Mouse (Mus musculus) CD4-positive, CD25-positive, alpha-beta regulatory T cell, adult 2 months (primary cell): Measurements from ENCODE around the gene Olfr1392.
"Not testable (repeated sequence)": the region's sequence is repeated elsewhere in the genome, so short reads cannot be mapped to it uniquely, and the experiment has no call there.

Experiments used
- DNase-seq: peaks from one replicate; pipeline ENCODE4 v3.0.0-alpha.2; 2012; ENCODE audit warnings: low read depth, low spot score

Olfr1392 gene

GRCm38 (mm10) chr11:49284982-49285381 lies at the start of gene Olfr1392:
Gene Olfr1392, plus strand, starts transcription at chr11:49285282.
- DNase-seq = not testable (repeated sequence)

GRCm38 (mm10) chr11:49235459-49236207 lies 49.4 kb upstream of the Olfr1392 start:
- no peak for DNase-seq

- no peak for DNase-seq
Observed at GRCm38 (mm10) chr11:49236891-49237290, 48.2 kb upstream of the Olfr1392 start.

- DNase-seq = no peak
Observed at GRCm38 (mm10) chr11:49237532-49237931, 47.5 kb upstream of the Olfr1392 start.

- no peak for DNase-seq
Observed at GRCm38 (mm10) chr11:49240310-49240709, 44.8 kb upstream of the Olfr1392 start.

GRCm38 (mm10) chr11:49240874-49241273 lies 44.2 kb upstream of the Olfr1392 start:
- no peak for DNase-seq

- DNase-seq = no peak
Observed at GRCm38 (mm10) chr11:49241471-49241870, 43.6 kb upstream of the Olfr1392 start.

- DNase-seq = no peak
Observed at GRCm38 (mm10) chr11:49242944-49243626, 42.0 kb upstream of the Olfr1392 start.

GRCm38 (mm10) chr11:49243727-49244594 lies 41.1 kb upstream of the Olfr1392 start, which contains the start of gene Mgat1:
Gene Mgat1, plus strand, starts transcription at chr11:49244191.
- peak; percentile 97 for DNase-seq

GRCm38 (mm10) chr11:49244595-49244930 lies 40.5 kb upstream of the Olfr1392 start:
- DNase-seq = no peak

GRCm38 (mm10) chr11:49245176-49245575 lies 39.9 kb upstream of the Olfr1392 start:
- DNase-seq = peak; percentile 34

- DNase-seq = no peak
Observed at GRCm38 (mm10) chr11:49245634-49246415, 39.3 kb upstream of the Olfr1392 start.

GRCm38 (mm10) chr11:49246523-49246922 lies 38.6 kb upstream of the Olfr1392 start:
- DNase-seq = no peak

GRCm38 (mm10) chr11:49247255-49247654 lies 37.8 kb upstream of the Olfr1392 start:
- DNase-seq = peak; percentile 63

GRCm38 (mm10) chr11:49248226-49248973 lies 36.7 kb upstream of the Olfr1392 start:
- DNase-seq = peak; percentile 59

GRCm38 (mm10) chr11:49248974-49249700 lies 35.9 kb upstream of the Olfr1392 start:
- DNase-seq = peak; percentile 36

GRCm38 (mm10) chr11:49249811-49250421 lies 35.2 kb upstream of the Olfr1392 start:
- DNase-seq = peak; percentile 79

GRCm38 (mm10) chr11:49250422-49251379 lies 34.4 kb upstream of the Olfr1392 start:
- DNase-seq = peak; percentile 72
